In genomic region chr16:23988157-23988465, GRCm38 (mm10) we compare ENCODE assay signal across 9 mouse cellular contexts. TPM values are rescaled to one million over a fixed set of nuclear protein-coding genes. Genes with fewer than 3 reads are reported as not detected.
A peak's percentile ranks its signal among the peaks of the same experiment; 100 is the strongest.
DNase-seq lines count a peak whose midpoint lies in the region; ATAC-seq and TF ChIP-seq lines count a peak whose summit lies in the region.
"Had no signal": no experiment of that assay in that cellular context is flagged by ENCODE, and none has a peak within 500 bp of the region (broad histone marks: within the 10 kb centered on the region; RNA-seq: fewer than 3 reads in every experiment).

No protein-coding gene starts in this region.

- H3K36me3 ChIP-seq in intestine, embryonic 16.5 days (ENCODE audit: control insufficient read depth, insufficient read depth, low read length) = no peaks in the 10 kb centered on the region
- H3K36me3 ChIP-seq in neural tube, embryonic 12.5 days = no peaks in the 10 kb centered on the region

- peak overlapping the region; percentile 95 for H3K9ac ChIP-seq in intestine, embryonic 16.5 days (ENCODE audit: low read depth, low read length)
- peak overlapping the region; percentile 87 for H3K9ac ChIP-seq in neural tube, embryonic 12.5 days

- H3K4me3 ChIP-seq in lung, adult 2 months (replicated peaks; ENCODE audit: extremely low read depth, low read depth, low read length) = peak overlapping the region; percentile 92
- peak overlapping the region; percentile 96 for H3K4me3 ChIP-seq in embryonic fibroblast, embryonic 13.5 days (ENCODE audit: insufficient read depth, low read length)
- peak overlapping the region; percentile 78 for H3K4me3 ChIP-seq in intestine, embryonic 16.5 days (ENCODE audit: low read length)
- H3K4me3 ChIP-seq in neural tube, embryonic 12.5 days = peak overlapping the region; percentile 69

- no peak for DNase-seq in lung, adult 2 months
- no peak for DNase-seq in lung, postnatal 25 days (ENCODE audit: low spot score)
- DNase-seq in urinary bladder, postnatal 36 days (ENCODE audit: low spot score in 2 of 2) = no peak
- no peak for DNase-seq in MN1 (ENCODE audit: low spot score)
- DNase-seq in gastrocnemius, adult 18-20 months (ENCODE audit: low spot score) = no peak

- no peak for TF ChIP-seq CTCF in lung, adult 2 months (IDR thresholded peaks at IDR 0.05; ENCODE audit: insufficient read depth, low read length)
- no peak for TF ChIP-seq CTCF in embryonic fibroblast, embryonic 13.5 days (IDR thresholded peaks at IDR 0.05; ENCODE audit: borderline replicate concordance, insufficient read depth, low read length)

- no peaks in the 10 kb centered on the region for H3K27me3 ChIP-seq in intestine, embryonic 16.5 days (replicated peaks; ENCODE audit: control insufficient read depth, insufficient read depth, low read length)
- H3K27me3 ChIP-seq in neural tube, embryonic 12.5 days (replicated peaks) = peaks cover 21% of the 10 kb centered on the region

- peak overlapping the region; percentile 96 for H3K27ac ChIP-seq in embryonic fibroblast, embryonic 13.5 days (ENCODE audit: insufficient read depth, low read length)
- H3K27ac ChIP-seq in intestine, embryonic 16.5 days (ENCODE audit: low read length) = peak overlapping the region; percentile 98
- no peak overlapping the region for H3K27ac ChIP-seq in neural tube, embryonic 12.5 days

- peak overlapping the region; percentile 87 for H3K4me2 ChIP-seq in intestine, embryonic 16.5 days (ENCODE audit: low read depth, low read length)
- peak overlapping the region; percentile 95 for H3K4me2 ChIP-seq in neural tube, embryonic 12.5 days (replicated peaks)

- peaks cover 4% of the 10 kb centered on the region; the same call in 1 of the 2 replicates for H3K4me1 ChIP-seq in lung, adult 2 months (ENCODE audit: control insufficient read depth, insufficient read depth, low read length)
- peaks cover 5% of the 10 kb centered on the region for H3K4me1 ChIP-seq in embryonic fibroblast, embryonic 13.5 days (ENCODE audit: control insufficient read depth, insufficient read depth, low read length)
- H3K4me1 ChIP-seq in intestine, embryonic 16.5 days (ENCODE audit: control insufficient read depth, insufficient read depth, low read length) = peaks cover 24% of the 10 kb centered on the region
- H3K4me1 ChIP-seq in neural tube, embryonic 12.5 days = peaks cover 41% of the 10 kb centered on the region

- ATAC-seq in intestine, embryonic 16.5 days = no peak
- ATAC-seq in neural tube, embryonic 12.5 days (ENCODE audit: low FRiP score, low read depth) = no peak

- H3K9me3 ChIP-seq in intestine, embryonic 16.5 days (ENCODE audit: control insufficient read depth, low read length) = no peaks in the 10 kb centered on the region
- H3K9me3 ChIP-seq in neural tube, embryonic 12.5 days = no peaks in the 10 kb centered on the region

- under 1% methylated on average over 11 of the region's 13 CpGs for whole genome bisulfite sequencing in lung, adult 2 months
- WGBS in intestine, embryonic 16.5 days = 0% methylated on average over 13 of the region's 13 CpGs
- 2% methylated on average over 13 of the region's 13 CpGs for WGBS in neural tube, embryonic 12.5 days

- TF ChIP-seq POLR2A in lung, adult 2 months (IDR thresholded peaks at IDR 0.05; ENCODE audit: borderline replicate concordance, extremely low read depth, low read depth, low read length) = no peak
- no peak for TF ChIP-seq POLR2A in embryonic fibroblast, embryonic 13.5 days (IDR thresholded peaks at IDR 0.05; ENCODE audit: low read depth, low read length)

RNA-seq across cellular contexts. Expression of gene Gm37419, which starts 0.2 kb away (rescaled TPM):
- not detected in 2 replicates for polyA plus RNA-seq in lung, adult 2 months (2012; rRNA removed)
- polyA plus RNA-seq in embryonic fibroblast, embryonic 13.5 days (2011; ENCODE audit: insufficient read length, low read depth, missing spikeins) = not detected in 2 replicates
- not detected in 2 replicates for polyA plus RNA-seq in intestine, embryonic 16.5 days (2015; fragmentation: Nextera tagmentation; extraction: Ambion mirVana)
- polyA plus RNA-seq in neural tube, embryonic 12.5 days (2016; fragmentation: Nextera tagmentation; extraction: Ambion mirVana) = not detected in 2 replicates
- total RNA-seq in gastrocnemius, adult 18-20 months (2021) = not detected
- polyA plus RNA-seq: gonadal fat pad, adult 2 months had no signal

RNA-seq across cellular contexts. Expression of gene Bcl6, which starts 0.5 kb away (rescaled TPM):
- 26.0 and 28.2 TPM in 2 replicates for polyA plus RNA-seq in lung, adult 2 months (2012; rRNA removed)
- polyA plus RNA-seq in embryonic fibroblast, embryonic 13.5 days (2011; ENCODE audit: insufficient read length, low read depth, missing spikeins) = 12.8 and 13.1 TPM in 2 replicates
- polyA plus RNA-seq in intestine, embryonic 16.5 days (2015; fragmentation: Nextera tagmentation; extraction: Ambion mirVana) = 1.2 TPM in 2 replicates
- polyA plus RNA-seq in neural tube, embryonic 12.5 days (2016; fragmentation: Nextera tagmentation; extraction: Ambion mirVana) = 0.05 and 0.41 TPM in 2 replicates
- total RNA-seq in gastrocnemius, adult 18-20 months (2021) = 10 to 100 TPM; 50.6 to 61.2 TPM

RNA-seq across cellular contexts. Expression of gene Rtp2, which starts 55.9 kb away (rescaled TPM):
- not detected in 2 replicates for polyA plus RNA-seq in lung, adult 2 months (2012; rRNA removed)
- polyA plus RNA-seq in embryonic fibroblast, embryonic 13.5 days (2011; ENCODE audit: insufficient read length, low read depth, missing spikeins) = not detected in 2 replicates
- not detected in 2 replicates for polyA plus RNA-seq in intestine, embryonic 16.5 days (2015; fragmentation: Nextera tagmentation; extraction: Ambion mirVana)
- polyA plus RNA-seq in neural tube, embryonic 12.5 days (2016; fragmentation: Nextera tagmentation; extraction: Ambion mirVana) = not detected in 2 replicates
- total RNA-seq in gastrocnemius, adult 18-20 months (2021) = not detected
- polyA plus RNA-seq: gonadal fat pad, adult 2 months had no signal
